Mouse (Mus musculus): ENCODE measurements around the gene Rbl2.

Rbl2 gene

DNA sequence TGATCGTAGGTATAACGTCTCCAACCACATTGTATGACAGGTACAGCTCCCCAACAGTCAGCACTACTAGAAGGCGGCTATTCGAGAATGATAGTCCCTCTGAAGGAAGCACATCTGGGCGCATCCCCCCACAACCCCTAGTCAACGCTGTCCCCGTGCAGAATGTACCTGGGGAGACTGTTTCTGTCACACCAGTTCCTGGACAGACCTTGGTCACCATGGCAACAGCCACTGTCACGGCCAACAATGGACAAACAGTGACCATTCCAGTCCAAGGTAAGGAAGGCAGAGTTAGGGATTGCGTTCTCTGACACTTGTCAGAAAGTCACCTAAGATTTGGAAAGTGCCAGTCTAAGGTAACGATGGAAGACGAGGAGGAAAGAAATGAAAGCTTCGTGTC, 36.4 kb downstream of the Rbl2 start:
- no peak for DNase-seq (ENCODE audit: low read depth)

- DNase-seq (ENCODE audit: low read depth) = no peak
Measured at GRCm38 (mm10) chr8:91111868-91112477, 42.1 kb downstream of the Rbl2 start.

DNA sequence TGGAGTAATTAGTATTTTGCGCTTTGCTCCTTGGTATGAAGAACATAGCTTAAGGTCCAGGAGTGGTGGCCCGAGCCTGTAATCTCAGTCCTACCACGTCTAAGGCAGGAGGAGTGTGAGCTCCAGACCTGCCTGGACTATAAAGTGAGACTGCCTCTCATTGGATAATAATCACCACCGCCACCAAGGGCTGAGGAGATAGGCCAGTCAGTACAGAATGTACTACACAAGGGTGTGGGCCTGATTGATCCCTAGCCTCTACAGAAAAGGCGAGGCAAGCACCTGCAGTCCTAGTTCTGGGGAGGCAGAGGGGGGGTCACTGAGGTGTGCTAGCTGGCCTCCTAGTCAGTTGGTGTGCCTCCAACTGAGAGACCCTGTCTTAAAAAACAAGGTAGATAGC, 44.6 kb downstream of the Rbl2 start:
- no peak for DNase-seq (ENCODE audit: low read depth)

DNA sequence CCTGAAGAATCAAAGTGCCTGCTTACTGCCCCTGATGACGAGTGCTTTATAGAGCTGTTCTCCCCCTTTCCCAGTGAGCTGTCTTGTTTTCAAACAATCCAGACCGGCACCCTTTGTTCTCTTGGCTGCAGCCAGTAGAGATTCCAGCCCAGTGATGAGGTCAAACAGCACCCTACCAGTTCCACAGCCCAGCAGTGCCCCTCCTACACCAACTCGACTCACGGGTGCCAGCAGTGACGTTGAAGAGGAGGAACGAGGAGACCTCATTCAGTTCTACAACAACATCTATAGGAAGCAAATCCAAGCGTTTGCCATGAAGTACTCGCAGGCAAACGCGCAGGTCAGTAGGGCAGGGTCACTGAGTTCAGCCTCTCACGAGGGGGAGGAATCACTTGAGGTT, 45.1 kb downstream of the Rbl2 start:
- no peak for DNase-seq (ENCODE audit: low read depth)

DNA sequence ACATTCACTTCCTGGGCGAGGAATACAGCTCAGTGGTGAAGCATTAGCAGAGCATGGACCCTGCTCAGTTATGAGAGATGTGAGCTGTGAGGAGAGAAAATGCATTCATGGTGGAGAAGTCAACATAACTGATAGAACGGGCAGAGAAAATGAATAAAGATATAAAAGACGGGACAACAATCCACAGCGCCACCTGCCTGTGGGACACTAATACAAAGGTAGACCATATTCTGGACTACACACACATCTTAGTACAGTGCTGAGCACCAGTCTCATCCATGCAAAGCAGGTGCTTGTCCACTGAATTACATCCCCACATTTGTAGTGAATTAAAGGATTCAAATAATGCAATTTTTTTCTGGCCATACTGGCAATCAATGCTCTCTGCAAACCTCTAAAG, 47.7 kb downstream of the Rbl2 start:
- DNase-seq (ENCODE audit: low read depth) = peak; percentile 30

DNA sequence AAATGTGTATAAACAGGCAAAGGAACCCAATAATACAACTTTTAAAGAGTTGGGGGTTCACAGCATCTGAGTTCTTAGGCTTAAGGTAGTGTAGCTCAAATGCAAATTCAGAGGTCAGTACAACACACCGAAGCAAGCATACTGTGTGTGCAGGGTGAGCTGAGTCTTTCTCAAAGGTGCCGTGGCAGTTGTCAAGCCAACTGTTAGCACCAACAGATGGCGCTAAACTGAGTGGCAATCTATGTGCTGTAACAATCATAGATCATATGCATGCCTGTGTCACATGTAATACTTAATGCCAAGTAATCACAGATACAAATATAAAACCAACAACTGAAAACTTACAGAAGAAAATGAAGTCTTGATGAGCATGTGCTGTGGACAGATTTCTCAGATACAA, 48.3 kb downstream of the Rbl2 start:
- DNase-seq (ENCODE audit: low read depth) = peak; percentile 49

DNA sequence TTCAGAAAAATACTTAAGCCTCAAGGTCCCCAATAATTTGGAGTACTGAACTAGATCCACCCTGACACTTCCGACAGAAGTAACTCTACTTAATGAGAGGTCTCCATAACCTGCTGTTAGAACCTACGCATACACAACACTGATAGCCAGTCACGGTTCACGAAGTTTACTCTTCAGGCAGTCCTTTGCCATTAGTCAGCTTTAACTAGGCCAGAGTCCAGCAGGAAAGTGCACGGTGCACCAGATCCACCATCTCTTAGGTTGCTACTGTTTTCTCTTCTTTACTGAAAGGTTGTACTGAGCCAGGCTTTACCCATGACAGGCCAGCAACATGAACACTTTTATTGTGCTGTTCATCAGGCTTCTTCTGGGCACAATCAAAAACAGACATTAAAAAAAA, 54.5 kb downstream of the Rbl2 start:
- DNase-seq (ENCODE audit: low read depth) = no peak

- DNase-seq (ENCODE audit: low read depth) = no peak
Measured at GRCm38 (mm10) chr8:91126786-91127185, 56.9 kb downstream of the Rbl2 start.

- no peak for DNase-seq (ENCODE audit: low read depth)
Measured at GRCm38 (mm10) chr8:91132731-91133130, 62.9 kb downstream of the Rbl2 start.

DNA sequence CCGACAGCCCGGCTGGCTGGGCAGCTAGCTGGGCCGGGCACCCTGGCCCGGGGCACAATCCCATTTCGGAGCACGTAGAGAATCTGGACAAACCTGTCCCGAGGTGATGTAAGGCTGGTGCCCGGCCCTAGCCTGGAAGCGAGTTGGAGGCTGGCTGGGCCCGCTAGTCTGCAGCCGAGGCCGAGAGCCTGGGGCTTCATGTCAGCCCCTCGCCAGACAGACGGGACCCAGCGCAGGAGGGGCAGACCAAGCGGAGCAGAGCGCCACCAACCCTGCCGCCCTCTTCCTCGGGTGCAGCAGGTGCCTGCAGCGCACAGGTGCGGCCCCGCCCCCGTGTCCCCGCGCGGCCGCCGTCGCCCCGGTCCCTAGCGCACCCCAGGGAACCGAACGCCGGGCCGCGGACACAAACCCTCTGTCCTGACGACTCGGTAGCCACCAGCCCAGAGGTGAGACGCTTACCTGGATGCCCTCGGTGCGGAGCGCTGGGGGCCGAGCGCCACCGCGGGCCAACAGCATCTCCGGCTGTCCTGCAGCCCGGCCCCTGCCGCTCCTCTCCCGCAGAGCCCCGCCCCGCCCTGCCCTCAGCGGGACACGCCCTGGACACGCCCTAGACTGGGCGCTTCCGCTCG, 63.7 kb downstream of the Rbl2 start:
- no peak for DNase-seq (ENCODE audit: low read depth)

- peak; percentile 100 for DNase-seq (ENCODE audit: low read depth)
Measured at GRCm38 (mm10) chr8:91134070-91134475, 64.2 kb downstream of the Rbl2 start.

DNA sequence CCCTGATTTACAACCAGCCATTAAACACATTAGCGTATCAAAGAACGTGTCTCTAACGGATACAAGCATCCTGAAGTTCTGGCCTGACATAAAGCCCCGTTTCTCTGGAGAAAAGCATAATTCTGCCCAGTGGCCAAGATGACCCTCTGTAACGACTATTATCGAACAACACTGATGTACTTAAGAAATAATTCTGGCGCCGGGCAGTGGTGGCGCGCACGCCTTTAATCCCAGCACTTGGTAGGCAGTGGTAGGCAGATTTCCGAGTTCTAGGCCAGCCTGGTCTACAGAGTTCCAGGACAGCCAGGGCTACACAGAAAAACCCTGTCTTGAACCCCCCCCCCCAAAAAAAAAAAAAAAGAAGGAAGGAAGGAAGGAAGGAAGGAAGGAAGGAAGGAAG, 64.8 kb downstream of the Rbl2 start:
- DNase-seq (ENCODE audit: low read depth) = no peak

GRCm38 (mm10) chr8:91135308-91136181, 65.7 kb downstream of the Rbl2 start:
- no peak for DNase-seq (ENCODE audit: low read depth)

- no peak for DNase-seq (ENCODE audit: low read depth)
Measured at GRCm38 (mm10) chr8:91140828-91141227, 71.0 kb downstream of the Rbl2 start.

GRCm38 (mm10) chr8:91147715-91148114, 77.9 kb downstream of the Rbl2 start:
- DNase-seq (ENCODE audit: low read depth) = peak; percentile 70

GRCm38 (mm10) chr8:91148643-91149178, 78.9 kb downstream of the Rbl2 start:
- DNase-seq (ENCODE audit: low read depth) = peak; percentile 47

GRCm38 (mm10) chr8:91149298-91149697, 79.4 kb downstream of the Rbl2 start:
- no peak for DNase-seq (ENCODE audit: low read depth)

- DNase-seq (ENCODE audit: low read depth) = no peak
Measured at GRCm38 (mm10) chr8:91151531-91151930, 81.7 kb downstream of the Rbl2 start.

- DNase-seq (ENCODE audit: low read depth) = no peak
Measured at GRCm38 (mm10) chr8:91153831-91154230, 84.0 kb downstream of the Rbl2 start.

DNA sequence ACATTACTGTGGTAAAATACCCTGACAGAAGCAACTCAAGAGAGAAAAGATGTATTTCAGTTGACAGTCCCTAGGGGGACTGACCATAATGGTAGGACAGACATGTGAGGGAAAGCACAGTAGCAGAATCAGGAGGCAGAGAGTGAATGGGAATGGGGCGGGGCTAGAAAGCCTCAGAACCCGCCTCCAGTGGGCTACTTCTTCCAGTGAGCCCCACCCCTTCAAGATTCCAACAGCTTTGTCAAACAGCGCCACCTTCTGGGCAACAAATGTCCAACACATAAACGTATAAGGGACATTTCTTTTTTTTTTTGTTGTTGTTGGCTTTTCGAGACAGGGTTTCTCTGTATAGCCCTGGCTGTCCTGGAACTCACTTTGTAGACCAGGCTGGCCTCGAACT, 84.7 kb downstream of the Rbl2 start:
- DNase-seq (ENCODE audit: low read depth) = peak; percentile 84

DNA sequence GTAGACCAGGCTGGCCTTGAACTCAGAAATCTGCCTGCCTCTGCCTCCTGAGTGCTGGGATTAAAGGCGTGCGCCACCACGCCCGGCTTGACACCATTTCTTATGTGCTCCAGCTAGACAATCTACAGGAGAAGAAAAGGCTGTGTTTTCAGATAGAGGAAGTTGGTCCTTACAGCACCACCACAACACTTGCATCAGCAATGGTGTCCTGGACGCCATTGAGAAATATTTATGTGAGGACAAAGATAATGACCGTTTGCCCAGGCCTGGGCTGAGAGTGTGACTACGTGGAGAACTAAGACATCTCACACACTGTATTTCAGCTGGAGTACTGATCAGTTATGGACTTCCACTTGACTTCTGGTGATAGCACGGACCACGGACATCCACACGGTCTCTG, 88.8 kb downstream of the Rbl2 start:
- DNase-seq (ENCODE audit: low read depth) = peak; percentile 51

GRCm38 (mm10) chr8:91159959-91160800, 90.3 kb downstream of the Rbl2 start:
- peak; percentile 50 for DNase-seq (ENCODE audit: low read depth)
